Mouse (Mus musculus): ENCODE measurements around the gene Emp3. TPM values are rescaled to one million over a fixed set of nuclear protein-coding genes. Genes with fewer than 3 reads are reported as not detected.

The Emp3 gene
- total RNA-seq, 2 experiments from 2014 or later: 1.5 to 2.3 TPM

DNA sequence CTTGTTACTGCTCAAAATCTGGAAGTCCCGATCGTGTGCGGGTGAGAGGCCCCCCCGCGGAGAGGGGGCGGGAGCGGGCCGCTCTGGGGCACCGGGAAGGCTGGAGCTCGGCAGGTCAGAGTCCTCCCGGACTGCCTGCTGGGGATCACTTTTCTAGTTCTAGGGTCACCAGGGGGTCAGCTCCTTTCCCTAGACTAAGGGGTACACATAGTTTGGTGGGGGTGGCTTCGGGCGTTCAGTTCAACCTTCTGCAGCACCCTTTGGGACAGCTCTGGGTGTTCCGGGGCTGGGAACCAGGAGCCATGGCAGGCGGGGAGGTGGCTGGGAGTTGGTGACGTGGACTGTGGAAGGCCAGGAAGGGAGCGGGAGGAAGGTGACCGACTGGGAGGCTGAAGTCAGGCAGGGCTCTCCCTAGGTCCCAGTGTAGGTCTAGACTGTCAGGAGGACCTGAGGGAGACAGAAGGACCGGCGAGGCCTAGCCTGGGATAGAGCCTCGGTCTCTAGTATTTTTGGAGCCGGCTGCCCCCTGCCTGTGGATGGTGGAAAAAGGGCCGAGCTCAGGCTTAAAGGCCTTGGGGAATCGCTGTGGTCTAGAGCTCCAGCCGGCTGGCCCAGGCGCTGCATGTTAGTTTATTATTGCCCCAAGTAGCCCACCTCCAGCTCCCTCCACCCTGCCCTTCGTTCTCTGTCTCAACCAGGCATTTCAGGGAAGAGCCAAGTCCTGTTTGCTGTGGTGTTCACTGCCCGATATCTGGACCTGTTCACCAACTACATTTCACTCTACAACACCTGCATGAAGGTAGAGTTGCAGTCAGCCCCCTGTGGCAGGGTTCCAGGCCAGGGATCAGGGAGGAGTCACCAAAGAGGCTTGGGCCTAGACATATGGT is 47.9 kb downstream of the Emp3 start:
- peak; percentile 38 to 47 for DNase-seq (ENCODE audit: low spot score in 2 of 2)
- peak overlapping the region; percentile 90 for H3K27ac ChIP-seq
- TF ChIP-seq CTCF (conservative IDR thresholded peaks at IDR 0.05): peak; percentile 72
- peak overlapping the region; percentile 96 for H3K4me3 ChIP-seq

DNA sequence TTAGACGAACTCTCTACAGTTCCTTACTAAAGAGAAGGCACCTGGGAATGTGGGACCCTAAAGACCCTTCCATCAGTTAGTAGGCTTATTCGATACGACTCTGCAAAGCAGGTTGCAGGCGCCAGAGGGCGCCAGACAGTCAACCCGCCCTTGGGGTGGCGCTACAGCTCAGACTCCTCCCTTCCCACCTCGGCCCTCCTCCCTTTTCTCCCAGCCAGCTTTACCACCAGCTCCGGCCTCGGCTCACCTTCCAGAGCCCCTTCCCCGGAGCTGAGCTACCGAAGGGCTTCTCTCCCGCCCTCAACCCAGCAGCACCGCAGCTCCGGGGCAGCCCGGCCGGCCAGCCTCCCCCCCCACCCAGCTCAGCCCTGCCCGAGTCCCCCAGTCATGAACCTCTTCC is 48.6 kb downstream of the Emp3 start, which contains the start of gene Kdelr1:
TSS of gene Kdelr1 (plus strand) at position 149 of the 400 bp plus-strand sequence.
- peak; percentile 96 for TF ChIP-seq CTCF (conservative IDR thresholded peaks at IDR 0.05)
- peak; percentile 90 to 94 for DNase-seq (ENCODE audit: low spot score in 2 of 2)
- Histone ChIP-seq H3K27ac (peak within 1 kb of the TSS; percentile 90), H3K4me3 (peak within 1 kb of the TSS; percentile 96)

DNA sequence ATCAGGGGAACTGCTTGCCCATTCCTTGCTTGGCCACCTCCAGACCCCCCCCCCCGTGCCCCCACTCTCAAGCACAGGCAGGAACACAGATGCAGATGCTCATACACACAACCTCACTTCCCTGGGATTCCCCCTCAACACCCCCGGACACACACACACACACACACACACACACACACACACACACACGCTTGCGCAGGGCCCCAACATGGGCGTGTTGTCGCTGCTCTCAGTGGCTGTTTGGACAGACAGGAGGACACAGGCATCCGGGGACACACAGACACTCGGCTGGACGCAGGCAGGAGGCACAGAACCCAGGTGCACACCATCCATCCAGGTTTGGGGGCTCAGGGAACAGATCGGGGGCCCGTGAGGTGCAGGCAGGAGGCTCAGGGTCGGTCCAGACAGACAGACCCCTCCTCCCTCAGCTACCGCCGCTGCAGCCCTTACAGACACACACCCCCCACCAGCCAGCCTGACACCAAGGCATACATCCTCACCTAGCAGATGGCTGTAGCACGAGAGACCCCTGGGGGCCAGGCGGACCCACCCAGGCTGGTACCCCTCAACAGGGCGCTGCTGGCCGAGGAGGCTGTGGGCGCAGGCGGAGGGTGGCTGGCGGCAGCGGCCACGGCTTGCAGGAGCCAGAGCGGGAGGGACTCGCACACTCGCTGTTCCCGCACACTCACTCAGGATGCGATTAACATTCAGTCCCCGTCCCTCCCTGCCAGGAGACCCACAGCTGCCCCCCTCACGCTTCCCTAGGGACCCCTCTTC is 50.7 kb downstream of the Emp3 start:
- H3K4me3 ChIP-seq: peak overlapping the region; percentile 39
- TF ChIP-seq CTCF (conservative IDR thresholded peaks at IDR 0.05): no peak
- DNase-seq (ENCODE audit: low spot score in 2 of 2): no peak
- H3K27ac ChIP-seq: peak overlapping the region; percentile 39; the same call in 1 of the 2 replicates

DNA sequence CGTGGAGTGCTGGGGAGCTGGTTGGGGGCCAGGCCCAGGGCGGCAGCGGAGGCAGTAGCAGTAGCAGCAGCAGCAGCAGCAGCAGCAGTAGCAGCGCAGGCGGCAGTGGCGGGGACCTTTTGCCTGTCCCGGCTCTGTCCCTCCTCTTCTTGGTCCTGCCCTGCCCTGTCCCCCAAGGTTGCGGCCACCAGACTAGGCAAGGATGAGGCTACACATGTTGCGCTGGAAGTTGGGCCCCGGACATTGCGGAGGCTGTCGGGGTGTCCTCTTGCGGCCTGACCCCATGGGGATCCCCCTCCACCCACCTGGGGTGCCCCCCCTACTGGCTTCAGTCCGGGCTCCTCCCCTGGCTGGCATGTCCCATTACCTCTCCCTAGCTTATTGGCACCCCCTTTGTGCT is 51.4 kb downstream of the Emp3 start:
- no peak for DNase-seq (ENCODE audit: low spot score in 2 of 2)
- H3K4me3 ChIP-seq: peak overlapping the region; percentile 24
- no peak overlapping the region for H3K27ac ChIP-seq
- TF ChIP-seq CTCF (conservative IDR thresholded peaks at IDR 0.05): no peak

DNA sequence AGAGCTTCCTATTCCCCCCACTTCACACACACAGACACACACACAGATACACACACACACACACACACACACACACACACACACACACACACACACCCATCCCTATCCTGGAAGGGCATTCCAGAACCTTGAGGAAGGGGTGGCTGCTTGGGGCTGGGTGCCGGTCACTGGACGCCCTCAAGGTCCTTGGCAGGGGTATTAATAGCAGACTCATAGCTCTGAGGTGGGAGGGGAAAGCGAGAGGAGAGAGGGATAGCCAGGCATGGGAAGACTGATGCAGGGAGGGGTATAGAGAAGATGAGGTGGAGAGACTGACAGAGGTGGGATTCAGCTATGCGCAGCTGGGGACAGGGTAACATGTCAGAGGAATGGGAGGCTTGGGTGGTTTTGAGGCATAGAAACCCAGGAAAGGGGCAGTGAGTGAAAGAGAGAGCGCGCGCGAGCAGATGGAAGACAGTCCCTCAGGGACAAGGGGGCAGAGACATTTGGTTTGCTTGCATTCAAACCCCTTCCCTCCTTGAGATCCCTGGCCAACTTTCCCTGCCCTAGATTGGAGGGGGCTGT is 52.0 kb downstream of the Emp3 start:
- no peak overlapping the region; the same call in 1 of the 2 replicates for H3K4me3 ChIP-seq
- DNase-seq (ENCODE audit: low spot score in 2 of 2): no peak
- TF ChIP-seq CTCF (conservative IDR thresholded peaks at IDR 0.05): no peak
- H3K27ac ChIP-seq: no peak overlapping the region

Other genes starting within 250 kb of the Emp3 start
- 1 to 10 TPM; 6.3 to 9.3 TPM for gene Ntn5, start 237.4 kb downstream of the Emp3 start, total RNA-seq (2021)
- gene Sec1, start 227.0 kb downstream of the Emp3 start, total RNA-seq (2021): 1 to 10 TPM; 2.2 to 2.3 TPM
- 100 to 1,000 TPM; 184 to 211 TPM for gene Car11, start 221.6 kb downstream of the Emp3 start, total RNA-seq (2021)
- gene Dbp, start 216.3 kb downstream of the Emp3 start, total RNA-seq (2021): 10 to 100 TPM; 69.2 to 72.8 TPM
- 100 to 1,000 TPM; 342 to 353 TPM for gene Rpl18, start 205.9 kb downstream of the Emp3 start, total RNA-seq (2021)
- gene Sphk2, start 203.4 kb downstream of the Emp3 start, total RNA-seq (2021): 10 to 100 TPM; 32.3 to 35.8 TPM
- gene Fam83e, start 200.2 kb downstream of the Emp3 start, total RNA-seq (2021): under 1 TPM; 0.27 to 0.33 TPM
- not detected for gene Spaca4, start 195.6 kb downstream of the Emp3 start, total RNA-seq (2021)
- gene Lmtk3, start 137.7 kb downstream of the Emp3 start, total RNA-seq (2021): 100 to 1,000 TPM; 302 to 329 TPM
- gene Sult2b1, start 136.7 kb downstream of the Emp3 start, total RNA-seq (2021): 1 to 10 TPM; 7.1 to 9.7 TPM
- gene Cyth2, start 106.8 kb downstream of the Emp3 start, total RNA-seq (2021): 100 to 1,000 TPM; 144 to 149 TPM
- 1 to 10 TPM; 1.6 to 1.9 TPM for gene Kcnj14, start 96.6 kb downstream of the Emp3 start, total RNA-seq (2021)
- gene Grwd1, start 90.5 kb downstream of the Emp3 start, total RNA-seq (2021): 10 to 100 TPM; 20.5 to 22.7 TPM
- 10 to 100 TPM; 78.4 to 81.4 TPM for gene Kdelr1, start 48.6 kb downstream of the Emp3 start, total RNA-seq (2021)
- gene Grin2d, start 43.0 kb downstream of the Emp3 start, total RNA-seq (2021): 10 to 100 TPM in 1 of 2 experiments, 1 to 10 TPM in 1; 10.0 to 11.6 TPM
- gene Syngr4, start 24.7 kb downstream of the Emp3 start, total RNA-seq (2021): not detected
- 10 to 100 TPM; 22.1 to 22.8 TPM for gene Tmem143, start 24.5 kb downstream of the Emp3 start, total RNA-seq (2021)
- gene Ccdc114, start 2.7 kb upstream of the Emp3 start, total RNA-seq (2021): 1 to 10 TPM; 3.5 to 3.8 TPM
- 1 to 10 TPM; 1.7 to 2.9 TPM for gene Abcc6, start 108.9 kb upstream of the Emp3 start, total RNA-seq (2021)
- 100 to 1,000 TPM; 102 to 103 TPM for gene Nomo1, start 112.3 kb upstream of the Emp3 start, total RNA-seq (2021)
- 10 to 100 TPM; 34.2 to 37.4 TPM for gene Kcnj11, start 179.4 kb upstream of the Emp3 start, total RNA-seq (2021)